Mouse (Mus musculus) spleen, postnatal 4 days (tissue): ENCODE measurements around the gene Dbil5.
"Not testable (repeated sequence)": the region's sequence is repeated elsewhere in the genome, so short reads cannot be mapped to it uniquely, and the experiment has no call there.

ENCODE experiments used
- DNase-seq, 2 experiments: peaks; one replicate each; pipeline ENCODE4 v3.0.0; 2022; ENCODE audit warnings: low spot score in 2 of 2

Dbil5 gene

DNA sequence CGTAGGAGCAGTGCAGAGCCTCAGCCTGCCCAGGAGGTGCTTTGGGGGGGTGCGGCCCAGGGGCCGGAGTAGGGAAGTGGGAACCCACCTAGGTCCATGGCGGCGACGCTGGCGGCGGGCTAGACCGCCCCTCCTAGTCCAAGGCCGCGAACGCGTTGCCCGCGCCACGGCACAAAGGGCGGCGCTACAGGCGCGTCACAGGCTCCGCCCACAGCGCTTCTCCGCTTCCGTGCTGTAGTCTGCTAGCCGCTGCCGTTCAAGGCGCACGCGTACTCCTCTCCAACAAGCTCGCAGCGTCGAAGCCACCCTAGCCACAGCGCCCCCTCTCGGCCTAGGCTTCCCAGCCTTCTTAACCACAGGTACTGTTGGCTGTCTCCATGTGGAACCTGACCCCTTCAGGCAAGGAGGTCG lies at the start of gene Dbil5, which contains the start of gene Gemin4:
Gene Dbil5, plus strand, starts transcription at position 219 of the 411 bp plus-strand sequence.
Gene Gemin4, minus strand, starts transcription at position 275 of the 411 bp plus-strand sequence.
- DNase-seq, result peak; percentile 96 to 99

DNA sequence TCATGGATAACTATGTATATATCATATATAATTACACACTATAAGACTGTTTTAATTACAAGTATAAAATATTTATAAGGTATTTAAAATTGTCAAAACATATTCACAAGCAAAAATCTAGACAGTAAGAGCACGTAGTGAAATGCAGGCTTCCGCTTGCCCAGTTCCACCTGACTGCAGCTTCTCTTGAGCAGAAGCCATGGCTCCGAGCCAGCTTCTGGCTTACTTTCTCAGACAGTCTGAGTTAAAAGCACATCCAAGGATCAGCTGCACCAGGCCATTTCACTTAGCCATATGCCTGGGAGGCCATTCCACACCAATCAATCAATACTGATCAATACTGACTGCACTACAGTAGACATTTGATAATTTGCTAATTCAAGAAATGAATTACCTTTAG lies 48.4 kb upstream of the Dbil5 start:
- no peak for DNase-seq

DNA sequence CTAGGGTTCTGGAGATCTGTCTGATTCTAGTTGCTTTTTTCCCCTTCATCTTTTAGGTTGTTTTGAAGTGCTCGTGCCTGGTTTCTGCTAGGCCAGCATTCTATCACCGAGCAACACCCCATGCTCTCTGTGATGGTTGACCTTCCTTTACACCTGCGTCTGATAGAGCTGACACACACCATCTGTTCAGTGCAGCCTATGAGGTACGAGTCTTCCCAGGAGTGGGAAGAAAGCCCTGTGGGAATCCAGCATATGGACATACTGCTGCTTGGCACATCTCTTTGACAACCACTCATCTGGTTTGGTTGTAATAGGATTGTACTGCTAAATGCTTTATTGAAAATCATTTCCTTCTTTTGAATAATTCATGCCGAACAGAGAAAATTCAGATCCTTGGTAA lies 47.2 kb upstream of the Dbil5 start:
- no peak for DNase-seq

DNA sequence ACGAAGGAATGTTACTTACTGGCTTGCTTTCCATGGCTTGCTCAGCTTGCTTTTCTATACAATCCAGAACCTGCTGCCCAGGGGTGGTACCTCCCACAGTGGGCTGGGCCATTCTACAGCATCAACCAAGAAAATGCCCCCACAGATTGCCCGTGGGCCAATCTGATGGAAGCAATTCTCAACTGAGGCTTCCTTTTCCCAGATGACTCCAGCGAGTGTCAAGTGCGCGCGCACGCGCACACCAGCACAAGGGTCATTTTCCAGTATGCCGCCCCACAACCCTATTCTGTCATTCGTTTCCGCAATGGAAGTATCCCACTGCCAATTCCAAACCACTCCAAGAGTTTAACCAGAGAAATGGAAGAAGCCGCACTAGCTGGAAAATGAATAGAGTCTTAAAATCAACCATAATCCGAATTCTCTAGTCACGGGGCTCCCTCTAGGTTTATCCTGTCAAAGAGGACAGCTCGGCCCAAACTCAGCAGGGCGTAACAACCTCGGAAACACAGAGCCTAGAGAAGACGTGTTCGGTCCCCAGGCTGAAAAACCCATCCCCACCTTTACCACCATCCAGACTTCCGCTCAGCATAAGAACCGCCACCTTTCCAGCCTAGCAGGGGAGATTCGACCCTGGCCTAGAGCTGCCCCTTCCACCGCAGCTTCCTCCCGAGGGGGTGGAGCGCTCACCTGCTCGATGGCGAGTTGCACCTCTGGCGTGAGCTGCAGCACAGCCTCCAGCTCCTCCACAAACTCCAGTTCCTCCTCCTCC lies 38.5 kb upstream of the Dbil5 start:
- peak in 1 of 2 experiments; percentile 20 for DNase-seq

DNA sequence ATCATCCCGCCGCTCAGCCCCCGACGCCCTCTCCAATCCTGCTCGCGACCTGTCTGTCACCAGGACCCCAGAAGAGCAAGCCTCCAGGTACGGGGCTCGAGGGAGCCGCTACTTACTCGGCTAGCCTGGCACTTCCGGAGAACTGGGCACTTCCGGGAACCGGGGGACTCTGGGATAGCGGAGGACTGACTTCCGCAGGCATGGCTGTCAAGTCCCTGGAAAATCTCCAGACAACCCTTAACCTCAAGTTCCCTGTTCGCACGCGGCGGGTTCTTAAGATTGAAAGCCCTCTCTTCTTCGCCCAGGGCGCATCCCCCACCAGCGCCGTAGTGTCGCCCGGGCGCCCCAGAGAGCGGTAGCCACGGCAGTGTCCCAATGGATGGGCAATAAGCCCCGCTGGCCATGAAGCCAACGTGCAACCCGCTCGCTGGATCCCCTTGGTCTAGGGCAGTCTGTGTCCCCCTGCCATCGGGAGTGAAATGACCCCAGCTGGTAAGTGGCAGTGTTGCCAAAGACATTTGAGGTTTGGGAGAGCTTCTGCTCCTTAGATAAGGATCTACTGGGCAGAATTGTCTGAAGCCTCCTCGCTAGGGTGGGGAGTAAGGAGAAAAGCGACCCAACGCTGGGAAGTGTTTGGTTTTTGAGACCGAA lies 37.8 kb upstream of the Dbil5 start, which contains the start of the genes Vps53 and Fam57a:
Gene Vps53, minus strand, starts transcription at position 153 of the 651 bp plus-strand sequence.
Gene Fam57a, plus strand, starts transcription at position 177 of the 651 bp plus-strand sequence.
- DNase-seq, result peak; percentile 83 to 89

DNA sequence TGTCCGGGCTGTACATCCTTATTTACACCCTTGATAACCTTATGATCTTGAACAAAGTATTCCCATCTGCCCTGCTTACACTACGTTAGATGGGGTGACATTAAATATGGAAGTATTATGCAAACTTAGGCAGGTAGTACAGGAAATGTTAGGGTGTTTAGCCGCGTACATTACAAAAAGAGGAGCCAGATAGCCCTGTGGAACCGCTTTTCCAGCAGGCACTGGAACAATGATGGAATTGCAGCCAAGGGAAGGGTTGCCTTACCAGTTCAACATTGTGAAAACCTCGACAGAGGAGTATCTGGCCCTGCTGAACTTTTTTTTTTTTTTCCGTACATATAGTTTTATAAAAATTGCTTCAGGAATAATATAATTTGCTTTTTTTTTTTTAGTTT lies 37.3 kb upstream of the Dbil5 start:
- no peak for DNase-seq

DNA sequence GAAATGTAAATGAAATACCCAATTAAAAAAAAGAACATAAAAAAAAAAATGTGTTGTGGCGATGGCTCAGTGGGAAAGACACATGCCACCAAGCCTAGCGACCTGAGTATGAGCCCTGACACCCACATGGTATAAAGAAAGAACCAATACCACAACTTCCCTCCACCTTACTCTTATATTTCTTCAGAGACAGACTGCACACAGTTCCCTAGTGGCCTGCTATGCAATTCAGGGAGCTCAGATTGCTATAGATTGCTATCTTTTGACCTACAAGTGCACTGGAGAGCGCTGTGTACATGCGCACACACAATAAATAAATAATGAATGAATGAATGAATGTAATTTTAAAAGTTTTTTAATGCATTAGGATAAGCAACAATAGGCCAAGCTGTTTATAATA lies 33.7 kb upstream of the Dbil5 start:
- no peak for DNase-seq

DNA sequence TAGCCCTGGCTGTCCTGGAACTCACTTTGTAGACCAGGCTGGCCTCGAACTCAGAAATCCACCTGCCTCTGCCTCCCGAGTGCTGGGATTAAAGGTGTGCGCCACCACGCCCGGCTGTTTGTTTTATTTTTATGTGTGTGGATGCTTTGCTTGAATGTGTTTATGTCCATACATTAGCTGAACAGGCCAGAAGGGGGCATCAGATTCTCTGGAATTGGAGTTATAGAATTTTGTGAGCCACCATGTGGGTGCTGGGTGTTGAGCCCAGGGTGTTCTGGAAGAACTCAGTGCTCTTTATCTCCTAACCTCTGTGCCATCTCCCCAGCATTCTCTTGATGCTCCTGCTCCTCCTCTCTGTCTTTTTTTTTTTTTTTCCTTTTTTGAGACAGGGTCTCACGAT lies 30.5 kb upstream of the Dbil5 start:
- DNase-seq, result no peak

DNA sequence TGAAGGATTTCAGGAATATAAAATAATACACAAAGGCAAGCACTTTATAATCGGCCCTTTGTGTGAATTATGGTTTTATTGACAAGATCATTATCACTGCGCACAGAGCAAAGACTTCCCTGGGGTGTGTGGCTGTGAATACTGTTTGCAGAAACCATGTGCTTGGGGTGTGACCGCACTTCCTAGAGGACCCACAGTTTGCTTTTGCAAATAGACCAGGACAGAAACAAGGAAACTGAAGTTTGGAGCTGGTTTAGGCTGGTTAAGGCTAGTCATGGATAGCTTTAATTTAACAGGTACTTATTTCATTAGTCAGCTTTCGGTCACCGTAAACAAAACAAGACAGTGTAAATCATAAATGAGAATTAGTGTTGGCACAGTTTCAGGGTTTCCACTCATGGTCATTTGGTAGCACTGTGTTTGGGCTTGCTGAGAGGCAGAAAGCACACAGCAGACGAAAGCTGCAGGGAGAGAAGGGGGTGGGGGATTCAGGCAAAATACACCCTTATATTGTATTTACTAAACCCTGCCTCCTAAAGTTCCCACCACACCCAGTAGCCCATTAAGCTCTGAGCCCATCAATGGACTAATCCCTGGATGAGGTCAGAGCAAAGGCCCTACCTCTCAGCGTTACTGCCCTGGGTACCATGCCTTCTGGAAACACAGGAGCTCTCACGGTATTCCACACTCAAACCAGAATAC lies 21.0 kb upstream of the Dbil5 start:
- DNase-seq, result no peak

DNA sequence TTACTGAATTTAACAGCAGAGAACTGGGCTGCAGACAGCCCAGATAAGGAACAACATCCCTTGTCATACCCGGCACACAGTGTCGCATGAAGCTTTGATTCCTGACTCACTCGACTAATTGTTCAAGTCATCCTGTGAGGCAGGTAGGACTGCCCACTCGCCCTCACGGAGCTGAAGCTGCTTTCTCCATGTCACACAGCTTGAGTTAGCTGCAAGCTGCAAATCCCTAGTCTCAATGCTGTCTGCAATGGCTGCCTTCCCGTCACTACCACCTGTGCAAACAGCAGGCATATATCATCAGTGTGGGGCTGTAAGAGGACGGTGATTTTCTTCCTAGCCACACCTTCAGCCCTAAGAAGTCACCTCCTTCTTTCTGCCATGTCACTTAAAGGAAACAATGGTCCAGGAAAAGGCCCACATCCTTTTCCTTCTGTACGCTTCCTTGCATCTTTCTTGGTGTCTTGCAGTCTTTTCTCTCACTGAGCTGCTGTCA lies 20.4 kb upstream of the Dbil5 start:
- DNase-seq, result no peak

DNA sequence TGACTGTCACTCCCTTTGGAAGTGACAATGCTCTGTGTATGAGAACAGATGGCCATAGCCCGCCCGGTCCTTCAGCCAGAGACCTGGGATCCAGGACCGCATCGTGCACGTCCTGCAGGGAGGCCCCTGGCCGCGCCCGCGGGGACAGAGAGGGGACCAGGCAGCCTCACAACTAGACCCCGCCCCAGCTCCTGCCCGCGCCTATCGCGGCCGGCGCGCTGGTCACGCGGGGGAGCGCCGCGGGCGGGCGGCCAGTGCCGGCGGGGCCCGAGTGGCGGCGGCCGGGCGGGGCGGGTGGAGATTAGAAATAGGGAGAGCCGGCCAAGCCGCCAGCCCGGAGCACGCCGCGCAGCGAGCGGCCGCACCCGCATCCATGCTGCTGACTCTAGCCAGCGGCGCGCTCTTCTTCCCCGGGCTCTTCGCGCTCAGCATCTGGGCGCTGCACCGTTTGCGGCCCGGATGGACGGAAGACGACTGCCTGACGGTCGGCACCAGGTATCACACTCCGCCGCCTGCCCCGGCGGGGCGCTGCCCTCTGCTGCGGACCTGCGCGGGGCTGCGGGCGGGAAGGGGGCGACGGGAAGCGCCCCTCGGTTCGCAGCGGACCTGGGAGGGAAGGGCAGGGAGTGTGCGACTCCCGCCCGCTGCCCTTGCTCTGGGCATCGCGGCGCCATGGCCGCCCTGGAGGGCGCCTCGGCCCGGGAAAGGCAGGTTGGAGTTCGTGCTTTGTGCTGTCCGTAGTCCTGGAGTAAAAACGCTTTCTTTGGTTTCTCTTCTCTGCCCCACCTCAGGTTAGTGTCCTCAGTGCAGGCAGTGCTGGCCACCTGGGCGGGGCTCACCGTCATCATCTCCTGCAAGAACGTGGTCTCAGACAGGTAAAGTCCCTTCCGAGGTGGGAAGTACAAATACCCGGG lies 15.4 kb upstream of the Dbil5 start:
- peak; percentile 76 to 89 for DNase-seq

DNA sequence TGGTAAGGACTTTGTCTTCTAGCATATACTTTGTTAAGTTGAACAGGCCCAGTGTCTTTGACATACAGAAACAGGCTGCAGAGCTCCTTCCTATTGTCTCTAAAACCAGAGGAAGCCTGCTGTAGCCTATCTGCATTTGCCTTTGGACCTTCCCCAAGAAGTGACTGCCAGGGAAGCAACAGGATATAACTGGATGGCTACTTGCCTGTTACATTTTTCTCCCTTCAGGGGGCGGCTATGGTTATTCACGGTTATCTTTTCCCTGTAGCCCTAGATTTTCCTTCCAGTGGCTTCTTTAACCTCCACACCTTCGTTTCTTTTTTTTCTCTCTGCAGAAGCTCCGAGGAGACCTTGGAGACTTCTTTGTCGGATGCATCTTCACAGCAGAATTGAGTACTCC lies 10.6 kb upstream of the Dbil5 start:
- DNase-seq, result no peak

DNA sequence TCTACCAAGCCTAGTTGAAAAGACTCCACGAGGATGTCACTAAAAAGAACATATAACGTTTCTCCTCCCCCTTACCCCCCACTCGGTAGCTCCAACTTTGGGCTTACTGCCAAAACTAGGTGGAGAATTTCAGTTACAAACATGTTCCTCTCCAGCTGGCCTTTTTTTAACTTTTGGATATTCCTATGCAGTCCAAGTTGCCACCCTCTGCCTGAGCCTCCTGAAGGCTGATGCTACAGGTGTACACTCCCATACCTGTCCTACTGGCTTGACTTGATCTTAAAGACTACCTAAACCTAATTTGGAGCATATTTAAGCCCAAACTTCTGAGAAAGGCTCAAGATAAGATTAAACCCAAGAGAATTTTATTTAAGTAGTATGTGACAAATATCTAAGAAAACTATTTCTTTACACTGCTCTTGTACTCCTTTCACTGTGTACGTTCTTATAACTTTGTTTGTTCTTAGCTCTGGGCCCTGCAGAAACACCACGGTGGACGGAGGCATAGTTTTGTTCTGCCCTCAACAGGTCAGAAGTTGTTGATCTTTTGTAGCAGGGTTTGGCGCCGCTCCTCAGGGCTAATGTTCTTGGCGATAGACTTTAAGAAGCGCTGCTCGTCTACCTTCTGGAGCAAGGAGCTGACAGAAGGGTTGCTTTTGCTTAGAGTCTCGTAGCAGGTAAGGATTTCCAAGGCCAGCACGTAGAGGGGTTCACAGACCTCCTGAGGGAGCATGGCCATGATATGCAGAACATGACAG lies 7.0 kb upstream of the Dbil5 start:
- DNase-seq, result no peak

DNA sequence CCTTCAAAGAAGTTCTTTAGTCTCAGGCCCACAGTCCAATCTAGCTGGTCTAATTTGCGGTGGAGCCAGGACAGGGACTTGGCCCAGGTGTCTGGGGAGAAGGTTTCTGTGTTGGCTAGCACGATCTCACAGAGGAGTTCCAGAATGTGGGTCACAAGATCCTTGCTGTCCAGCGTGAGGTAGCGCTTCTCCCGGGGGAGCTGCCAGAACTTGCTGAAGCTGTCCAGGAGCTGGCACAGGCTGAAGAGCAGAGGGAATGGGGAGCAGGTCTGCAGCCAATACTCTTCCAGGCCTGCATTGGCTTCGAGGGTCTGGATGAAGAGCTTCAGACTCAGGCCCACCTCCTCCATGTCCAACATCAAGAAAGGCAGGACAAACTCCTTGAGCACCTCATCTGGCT lies 5.8 kb upstream of the Dbil5 start:
- DNase-seq, result not testable (repeated sequence)

DNA sequence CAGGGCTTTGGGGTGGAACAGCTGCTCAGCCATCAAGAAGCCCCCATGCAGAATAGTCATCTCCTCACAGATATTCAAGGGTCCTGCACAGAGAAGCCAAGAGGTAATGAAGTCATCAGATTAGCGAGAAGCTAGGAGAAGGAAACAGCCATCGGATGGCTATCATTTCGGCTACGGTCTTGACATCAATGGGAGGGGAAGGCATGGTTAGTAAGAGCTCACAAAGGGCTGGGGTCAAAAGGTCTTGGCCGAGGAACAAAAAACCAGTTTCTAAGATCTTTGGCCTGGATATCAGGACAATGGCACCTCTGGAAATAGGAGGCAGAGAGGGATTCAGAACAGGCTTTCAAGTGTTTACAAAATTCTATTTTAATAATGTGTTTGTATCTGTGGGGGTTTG lies 3.6 kb upstream of the Dbil5 start:
- DNase-seq, result no peak

DNA sequence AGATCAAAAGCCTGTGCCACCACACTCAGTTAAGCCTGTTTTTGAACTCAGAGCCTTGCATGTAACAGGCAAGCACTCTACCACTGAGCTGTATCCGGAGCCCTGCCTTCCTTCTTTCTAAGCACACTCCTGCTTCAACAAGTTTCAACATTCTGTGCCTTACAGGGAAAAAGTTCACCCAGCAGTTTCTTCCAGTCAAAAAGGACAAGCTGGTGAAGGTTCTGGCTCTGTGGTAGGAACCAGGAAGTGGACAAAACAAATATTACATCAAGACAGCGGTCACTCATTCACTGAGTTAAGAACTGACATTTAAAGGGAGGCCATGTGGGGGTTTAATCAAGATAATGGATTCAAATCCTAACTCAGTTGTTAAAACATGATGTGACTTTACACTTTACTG lies 2.4 kb upstream of the Dbil5 start:
- no peak for DNase-seq

DNA sequence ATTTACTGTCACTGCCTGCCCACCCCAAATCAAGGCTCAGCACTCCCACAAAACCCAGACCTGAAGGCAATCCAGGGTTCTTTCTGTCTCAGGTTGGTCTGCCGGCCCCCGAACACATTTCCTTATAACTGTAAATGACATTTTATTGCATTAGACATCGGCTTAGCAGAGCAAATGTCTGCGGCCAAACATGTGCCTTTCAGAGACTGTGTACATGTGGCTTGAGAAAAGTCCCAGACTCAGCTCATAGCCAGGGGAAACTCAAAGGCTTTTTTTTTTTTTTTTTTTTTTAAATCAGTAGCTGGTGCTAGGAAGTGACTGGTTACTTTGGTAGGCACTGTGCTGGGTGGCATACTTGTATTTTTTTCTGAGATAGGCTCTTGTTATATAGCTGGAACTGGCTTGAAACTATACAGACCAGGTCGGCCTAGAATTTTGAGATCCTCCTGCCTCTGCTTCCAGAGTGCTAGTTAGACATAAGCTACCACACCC lies 1.3 kb upstream of the Dbil5 start:
- DNase-seq, result no peak

DNA sequence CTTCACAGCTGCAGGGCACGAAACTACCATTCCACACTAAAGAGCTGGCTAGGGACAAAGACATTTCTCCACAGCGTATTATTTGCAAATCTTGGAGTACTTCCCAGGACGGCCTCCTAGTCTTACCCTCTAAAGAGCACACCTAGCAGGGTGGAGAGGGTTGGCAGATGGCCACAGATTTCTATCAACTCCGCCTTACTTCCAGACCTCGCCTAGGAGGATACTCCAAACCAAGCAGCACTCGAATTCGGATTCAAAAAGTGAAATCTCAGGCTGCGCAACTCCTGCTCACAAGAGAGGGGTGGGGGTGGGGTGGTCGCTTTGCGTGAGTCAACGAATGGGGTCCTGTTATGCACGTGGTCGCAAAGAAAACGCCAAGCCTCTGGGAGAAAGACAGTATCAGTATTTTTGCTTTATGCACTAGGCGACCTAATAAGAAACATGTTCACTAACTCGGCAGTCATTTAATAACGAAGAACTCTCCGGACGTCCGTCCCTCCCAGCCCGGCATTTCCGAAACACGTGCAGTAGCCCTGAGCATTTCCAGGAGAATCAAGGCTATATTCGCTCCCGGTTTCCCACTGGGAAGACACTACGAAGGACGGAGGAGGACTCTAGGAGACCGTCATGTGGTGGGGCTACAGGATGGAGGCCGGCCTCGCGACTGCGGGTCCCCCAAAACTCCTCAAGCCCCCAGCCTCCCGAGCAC lies 573 bp upstream of the Dbil5 start:
- peak in 1 of 2 experiments; percentile 23 for DNase-seq

DNA sequence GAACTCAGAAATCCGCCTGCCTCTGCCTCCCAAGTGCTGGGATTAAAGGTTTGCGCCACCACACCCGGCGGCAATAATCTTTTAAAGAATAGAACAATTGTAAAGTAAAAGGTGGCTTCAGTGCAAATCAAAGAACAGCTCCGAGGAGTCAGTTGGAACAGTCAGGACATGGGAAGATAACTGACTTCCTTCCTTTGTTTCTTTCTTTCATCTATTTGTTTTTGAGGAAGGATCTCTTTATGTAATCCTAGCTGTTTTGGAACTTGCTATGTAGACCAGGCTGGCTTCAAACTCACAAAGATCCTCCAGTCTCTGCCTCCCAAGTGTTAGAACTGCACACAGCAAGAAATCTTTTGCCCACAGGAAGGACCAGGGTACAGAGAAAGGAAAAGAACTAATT lies 7.2 kb downstream of the Dbil5 start:
- DNase-seq, result no peak

DNA sequence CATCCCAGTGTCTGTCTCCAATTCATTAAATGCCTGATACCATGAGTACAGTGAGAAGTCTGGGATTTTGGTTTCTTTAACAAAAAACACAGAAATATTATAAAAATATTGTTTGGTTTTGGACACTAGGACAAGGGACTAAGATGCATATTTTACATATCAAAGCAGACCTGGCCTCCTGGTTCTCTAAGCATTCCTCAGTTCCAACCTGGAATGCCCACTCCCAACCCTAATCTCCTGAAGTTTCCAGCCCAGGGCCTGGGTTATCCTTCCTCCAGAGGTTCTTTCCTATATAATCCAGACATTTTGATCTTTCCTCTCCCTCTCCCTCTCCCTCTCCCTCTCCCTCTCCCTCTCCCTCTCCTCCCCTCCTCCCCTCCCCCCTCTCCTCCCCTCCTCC lies 7.6 kb downstream of the Dbil5 start:
- no peak for DNase-seq
